Mouse (Mus musculus): ENCODE measurements around the gene Prkce.

DNA sequence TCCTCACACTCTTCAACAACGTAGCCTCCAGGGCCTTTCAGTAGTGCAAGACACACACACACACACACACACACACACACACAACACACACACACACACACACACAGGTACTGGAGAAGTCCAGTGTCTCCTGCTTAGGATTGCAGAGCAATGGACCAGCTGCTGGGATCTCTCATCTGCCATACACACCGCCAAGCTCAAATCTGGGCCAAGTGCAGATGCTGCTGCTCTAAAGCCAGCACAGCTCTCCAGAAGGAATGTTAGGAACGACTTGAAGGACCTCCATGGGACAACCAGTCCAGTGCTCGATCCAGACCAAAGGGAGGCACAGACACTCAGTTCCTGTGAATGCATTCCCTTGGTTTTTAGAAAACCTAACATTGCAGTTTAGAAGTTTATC is 414.8 kb downstream of the Prkce start:
- TF ChIP-seq CTCF (IDR thresholded peaks at IDR 0.05; ENCODE audit: insufficient read depth, low read depth, low read length), result no peak
- no peak for TF ChIP-seq POLR2A (IDR thresholded peaks at IDR 0.05; ENCODE audit: insufficient read depth, low read depth, low read length)
